Mouse (Mus musculus): ENCODE data around the gene Specc1. TPM values are rescaled to one million over a fixed set of nuclear protein-coding genes. Genes with fewer than 3 reads are reported as not detected.

The Specc1 gene
- polyA plus RNA-seq, 1 experiment: 2.1 TPM

DNA sequence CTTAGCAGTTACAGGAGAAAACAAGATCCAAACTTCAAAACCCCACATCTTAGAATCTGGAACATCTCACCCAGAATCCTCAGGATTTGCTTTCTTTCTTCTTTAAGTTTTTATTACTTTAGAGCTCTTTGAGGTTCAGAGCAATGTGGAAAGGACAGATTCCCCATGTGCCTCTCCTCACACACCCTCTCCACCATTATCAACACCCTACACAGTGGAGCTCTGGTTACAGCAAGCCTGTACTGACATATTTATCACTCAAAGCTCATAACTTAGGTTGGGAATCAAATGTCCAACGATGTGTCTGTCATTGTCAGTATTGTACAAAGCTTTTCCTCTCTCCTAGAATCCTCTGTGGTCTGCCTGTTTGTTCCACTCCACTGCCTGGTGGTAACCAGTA, 108.0 kb downstream of the Specc1 start:
- H3K4me3 ChIP-seq (ENCODE audit: control insufficient read depth, insufficient read depth, low read length): no peak overlapping the region
- 33% methylated on average over 1 of the region's 1 CpGs for WGBS
- TF ChIP-seq POLR2A (IDR thresholded peaks at IDR 0.05; ENCODE audit: control insufficient read depth, extremely low read depth, insufficient read depth, low read length, poor library complexity) (no peak), CTCF (IDR thresholded peaks at IDR 0.05; ENCODE audit: borderline replicate concordance, control insufficient read depth, extremely low read depth, insufficient read depth, low read length, poor library complexity) (no peak)
- DNase-seq: no peak
- H3K27ac ChIP-seq (ENCODE audit: control insufficient read depth, insufficient read depth, low read length): no peak overlapping the region
- no peaks in the 10 kb centered on the region for H3K4me1 ChIP-seq (replicated peaks; ENCODE audit: control insufficient read depth, insufficient read depth, low read length)
- no peaks in the 10 kb centered on the region for H3K27me3 ChIP-seq (ENCODE audit: control insufficient read depth, insufficient read depth, low read length)
- no peaks in the 10 kb centered on the region for H3K36me3 ChIP-seq (ENCODE audit: control insufficient read depth, insufficient read depth, low read length)

DNA sequence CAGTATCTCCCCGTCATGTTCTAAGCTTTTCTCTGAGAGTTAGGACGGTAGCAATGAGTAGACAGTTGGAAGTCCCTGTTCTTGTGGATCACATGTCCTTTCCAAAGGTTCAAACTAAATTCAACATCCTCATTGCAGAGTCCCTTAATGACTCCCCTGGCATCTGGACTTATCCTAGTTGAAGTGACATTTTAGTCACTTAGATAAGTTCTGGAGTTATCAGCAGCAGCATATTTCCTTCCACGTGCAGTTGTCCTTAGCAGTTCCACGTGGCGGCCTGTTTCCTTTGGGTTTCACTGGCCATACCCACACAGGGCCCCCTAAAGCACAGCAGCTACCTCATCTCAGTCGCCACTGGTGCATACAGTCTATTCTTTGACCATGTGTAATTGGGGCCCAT, 109.1 kb downstream of the Specc1 start:
- no peak for DNase-seq
- no peak for TF ChIP-seq POLR2A (IDR thresholded peaks at IDR 0.05; ENCODE audit: control insufficient read depth, extremely low read depth, insufficient read depth, low read length, poor library complexity)
- no peak for TF ChIP-seq CTCF (IDR thresholded peaks at IDR 0.05; ENCODE audit: borderline replicate concordance, control insufficient read depth, extremely low read depth, insufficient read depth, low read length, poor library complexity)
- H3K36me3 ChIP-seq (ENCODE audit: control insufficient read depth, insufficient read depth, low read length): no peaks in the 10 kb centered on the region
- H3K4me1 ChIP-seq (replicated peaks; ENCODE audit: control insufficient read depth, insufficient read depth, low read length): no peaks in the 10 kb centered on the region
- H3K27me3 ChIP-seq (ENCODE audit: control insufficient read depth, insufficient read depth, low read length): no peaks in the 10 kb centered on the region
- H3K27ac ChIP-seq (ENCODE audit: control insufficient read depth, insufficient read depth, low read length): no peak overlapping the region
- no peak overlapping the region for H3K4me3 ChIP-seq (ENCODE audit: control insufficient read depth, insufficient read depth, low read length)
- WGBS: 64% methylated on average over 6 of the region's 6 CpGs

DNA sequence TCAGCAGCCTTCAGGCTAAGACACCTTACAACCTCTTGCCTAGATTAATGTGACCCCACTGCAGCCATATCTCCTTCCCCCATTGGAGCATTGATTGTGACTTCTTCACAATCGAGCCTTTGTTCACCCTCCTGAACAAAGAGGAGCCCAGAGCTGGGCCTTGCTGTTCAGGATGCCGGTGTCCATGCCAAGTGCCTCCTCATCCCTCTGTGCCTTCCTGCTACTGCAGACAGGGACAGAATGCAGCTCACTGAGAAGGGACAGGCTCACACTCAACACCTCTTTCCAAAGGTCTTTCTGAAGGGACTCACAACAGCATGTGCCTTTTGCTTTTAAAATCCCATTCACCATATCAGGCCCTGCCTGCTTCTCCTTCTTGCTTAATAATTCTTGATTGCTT, 113.0 kb downstream of the Specc1 start:
- Histone ChIP-seq H3K4me3 (ENCODE audit: control insufficient read depth, insufficient read depth, low read length) (no peak overlapping the region), H3K27me3 (ENCODE audit: control insufficient read depth, insufficient read depth, low read length) (no peaks in the 10 kb centered on the region), H3K36me3 (ENCODE audit: control insufficient read depth, insufficient read depth, low read length) (no peaks in the 10 kb centered on the region), H3K27ac (ENCODE audit: control insufficient read depth, insufficient read depth, low read length) (no peak overlapping the region), H3K4me1 (replicated peaks; ENCODE audit: control insufficient read depth, insufficient read depth, low read length) (no peaks in the 10 kb centered on the region)
- no peak for DNase-seq
- TF ChIP-seq POLR2A (IDR thresholded peaks at IDR 0.05; ENCODE audit: control insufficient read depth, extremely low read depth, insufficient read depth, low read length, poor library complexity): no peak
- no peak for TF ChIP-seq CTCF (IDR thresholded peaks at IDR 0.05; ENCODE audit: borderline replicate concordance, control insufficient read depth, extremely low read depth, insufficient read depth, low read length, poor library complexity)
- WGBS: 88% methylated on average over 2 of the region's 2 CpGs

DNA sequence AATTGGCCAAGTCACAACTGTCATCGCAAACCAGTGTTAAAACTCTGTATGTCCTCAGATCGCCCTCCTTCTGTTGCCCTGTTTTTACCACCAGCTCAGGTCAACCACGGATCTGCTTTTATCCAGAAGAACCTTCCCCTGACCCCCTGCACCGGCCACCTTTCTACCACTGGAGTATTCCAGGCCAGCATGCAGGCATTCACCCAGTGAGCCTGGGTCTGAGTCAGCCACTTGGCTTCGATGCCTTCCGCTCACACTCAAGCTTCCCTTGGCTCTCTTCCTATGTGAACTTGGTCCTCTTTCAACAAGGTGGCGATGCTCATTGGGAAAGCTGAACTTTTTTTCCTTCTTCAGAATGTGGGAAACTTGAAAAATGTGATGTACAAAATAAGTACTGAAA, 113.6 kb downstream of the Specc1 start:
- TF ChIP-seq POLR2A (IDR thresholded peaks at IDR 0.05; ENCODE audit: control insufficient read depth, extremely low read depth, insufficient read depth, low read length, poor library complexity) (no peak), CTCF (IDR thresholded peaks at IDR 0.05; ENCODE audit: borderline replicate concordance, control insufficient read depth, extremely low read depth, insufficient read depth, low read length, poor library complexity) (no peak)
- 93% methylated on average over 7 of the region's 7 CpGs for WGBS
- no peak overlapping the region for H3K27ac ChIP-seq (ENCODE audit: control insufficient read depth, insufficient read depth, low read length)

DNA sequence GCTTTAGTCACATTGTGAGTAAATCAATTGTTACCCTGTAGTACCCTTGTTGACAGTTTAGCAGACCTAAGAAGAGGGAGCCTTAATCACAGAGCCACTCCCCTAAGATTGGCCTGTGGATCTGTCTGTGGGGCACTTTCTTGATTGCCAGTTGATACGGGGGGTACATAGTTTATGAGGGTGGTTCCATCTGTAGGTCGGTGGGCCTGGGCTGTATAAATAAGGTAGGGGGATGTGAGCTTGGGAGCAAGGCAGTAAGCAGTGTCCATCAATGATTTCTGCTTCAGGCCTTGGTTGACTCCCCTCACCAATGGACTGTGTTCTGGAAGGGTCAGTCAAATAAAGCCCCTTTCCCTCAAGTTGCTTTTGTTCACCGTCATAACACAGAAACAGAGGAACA, 115.8 kb downstream of the Specc1 start:
- H3K36me3 ChIP-seq (ENCODE audit: control insufficient read depth, insufficient read depth, low read length): no peaks in the 10 kb centered on the region
- no peak overlapping the region for H3K27ac ChIP-seq (ENCODE audit: control insufficient read depth, insufficient read depth, low read length)
- H3K27me3 ChIP-seq (ENCODE audit: control insufficient read depth, insufficient read depth, low read length): peaks cover 2% of the 10 kb centered on the region; the same call in 1 of the 2 replicates

More for the DNA sequence above, 113.6 kb downstream of the Specc1 start:
- H3K4me1 ChIP-seq (replicated peaks; ENCODE audit: control insufficient read depth, insufficient read depth, low read length): no peaks in the 10 kb centered on the region
- no peak overlapping the region for H3K4me3 ChIP-seq (ENCODE audit: control insufficient read depth, insufficient read depth, low read length)
- H3K27me3 ChIP-seq (ENCODE audit: control insufficient read depth, insufficient read depth, low read length): no peaks in the 10 kb centered on the region
- DNase-seq: no peak
- no peaks in the 10 kb centered on the region for H3K36me3 ChIP-seq (ENCODE audit: control insufficient read depth, insufficient read depth, low read length)

DNA sequence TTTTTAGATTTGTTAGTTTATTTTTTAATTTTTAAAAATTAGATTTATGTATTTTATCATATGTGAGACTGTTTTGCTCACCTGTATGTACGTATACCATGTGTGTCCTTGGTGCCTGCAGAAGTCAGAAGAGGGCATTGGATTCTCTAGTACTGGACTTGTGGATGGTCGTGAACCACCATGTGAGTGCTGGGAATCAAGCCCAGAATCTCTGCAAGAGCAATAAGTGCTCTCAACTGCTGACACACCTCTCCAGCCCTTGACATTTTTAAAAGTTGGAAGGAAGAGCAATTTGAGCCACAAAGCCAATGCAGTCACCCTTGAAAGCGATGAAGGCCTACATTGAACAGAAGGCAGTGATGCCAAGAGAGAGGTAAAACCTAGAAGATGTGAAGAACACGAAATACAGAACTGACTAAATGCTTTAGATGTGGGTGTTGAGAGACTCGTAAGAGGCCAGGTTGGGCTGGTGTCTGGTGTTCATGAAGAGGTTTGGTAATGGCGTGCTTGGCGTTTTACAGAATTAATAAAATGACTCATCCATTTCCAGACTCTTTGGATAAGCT, 117.1 kb downstream of the Specc1 start:
- 91% methylated on average over 7 of the region's 7 CpGs for WGBS
- Histone ChIP-seq H3K4me1 (replicated peaks; ENCODE audit: control insufficient read depth, insufficient read depth, low read length) (peaks cover 8% of the 10 kb centered on the region), H3K36me3 (ENCODE audit: control insufficient read depth, insufficient read depth, low read length) (no peaks in the 10 kb centered on the region), H3K4me3 (ENCODE audit: control insufficient read depth, insufficient read depth, low read length) (no peak overlapping the region), H3K27ac (ENCODE audit: control insufficient read depth, insufficient read depth, low read length) (no peak overlapping the region), H3K27me3 (ENCODE audit: control insufficient read depth, insufficient read depth, low read length) (peaks cover 2% of the 10 kb centered on the region; the same call in 1 of the 2 replicates)
- no peak for TF ChIP-seq POLR2A (IDR thresholded peaks at IDR 0.05; ENCODE audit: control insufficient read depth, extremely low read depth, insufficient read depth, low read length, poor library complexity)
- no peak for TF ChIP-seq CTCF (IDR thresholded peaks at IDR 0.05; ENCODE audit: borderline replicate concordance, control insufficient read depth, extremely low read depth, insufficient read depth, low read length, poor library complexity)
- no peak for DNase-seq

More for the DNA sequence above, 115.8 kb downstream of the Specc1 start:
- no peak for TF ChIP-seq POLR2A (IDR thresholded peaks at IDR 0.05; ENCODE audit: control insufficient read depth, extremely low read depth, insufficient read depth, low read length, poor library complexity)
- no peak for TF ChIP-seq CTCF (IDR thresholded peaks at IDR 0.05; ENCODE audit: borderline replicate concordance, control insufficient read depth, extremely low read depth, insufficient read depth, low read length, poor library complexity)
- Histone ChIP-seq H3K4me1 (replicated peaks; ENCODE audit: control insufficient read depth, insufficient read depth, low read length) (peaks cover 5% of the 10 kb centered on the region), H3K4me3 (ENCODE audit: control insufficient read depth, insufficient read depth, low read length) (no peak overlapping the region)
- WGBS: 99% methylated on average over 3 of the region's 3 CpGs
- no peak for DNase-seq

DNA sequence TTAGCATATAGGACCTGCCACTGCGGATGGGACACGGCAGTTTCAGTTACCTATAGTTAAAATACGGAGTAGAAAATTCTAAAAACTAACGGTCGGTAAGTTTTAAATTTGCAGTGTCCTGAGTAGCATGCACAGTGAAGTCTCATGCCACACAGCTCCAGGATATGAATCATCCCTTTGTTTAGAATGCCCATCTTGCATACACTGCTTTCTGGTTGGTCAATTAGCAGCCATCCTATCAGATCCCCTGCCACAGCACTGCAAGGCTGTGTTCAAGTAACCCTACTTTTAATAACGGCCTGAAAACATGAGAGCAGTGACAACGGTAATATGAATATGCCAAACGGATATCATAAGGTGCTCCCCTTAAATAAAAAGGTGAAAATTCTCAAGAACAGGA, 118.0 kb downstream of the Specc1 start:
- H3K27me3 ChIP-seq (ENCODE audit: control insufficient read depth, insufficient read depth, low read length): peaks cover 2% of the 10 kb centered on the region; the same call in 1 of the 2 replicates
- H3K4me1 ChIP-seq (replicated peaks; ENCODE audit: control insufficient read depth, insufficient read depth, low read length): peaks cover 8% of the 10 kb centered on the region
- TF ChIP-seq POLR2A (IDR thresholded peaks at IDR 0.05; ENCODE audit: control insufficient read depth, extremely low read depth, insufficient read depth, low read length, poor library complexity) (no peak), CTCF (IDR thresholded peaks at IDR 0.05; ENCODE audit: borderline replicate concordance, control insufficient read depth, extremely low read depth, insufficient read depth, low read length, poor library complexity) (no peak)
- H3K4me3 ChIP-seq (ENCODE audit: control insufficient read depth, insufficient read depth, low read length): no peak overlapping the region
- no peaks in the 10 kb centered on the region for H3K36me3 ChIP-seq (ENCODE audit: control insufficient read depth, insufficient read depth, low read length)
- WGBS: 95% methylated on average over 8 of the region's 8 CpGs
- DNase-seq: no peak
- no peak overlapping the region for H3K27ac ChIP-seq (ENCODE audit: control insufficient read depth, insufficient read depth, low read length)
